Mouse (Mus musculus): ENCODE data around the gene Cemip2.
"Not testable (repeated sequence)": the region's sequence is repeated elsewhere in the genome, so short reads cannot be mapped to it uniquely, and the experiment has no call there.

The Cemip2 gene

GRCm38 (mm10) chr19:21865242-21866055, 87.3 kb downstream of the Cemip2 start:
- DNase-seq (ENCODE audit: low spot score): no peak

- no peak for DNase-seq (ENCODE audit: low spot score)
Measured at GRCm38 (mm10) chr19:21866094-21866493, 88.0 kb downstream of the Cemip2 start.

- DNase-seq (ENCODE audit: low spot score): not testable (repeated sequence)
Measured at GRCm38 (mm10) chr19:21866756-21867155, 88.6 kb downstream of the Cemip2 start.

GRCm38 (mm10) chr19:21868471-21868870, 90.3 kb downstream of the Cemip2 start:
- DNase-seq (ENCODE audit: low spot score): no peak

- DNase-seq (ENCODE audit: low spot score): no peak
Measured at GRCm38 (mm10) chr19:21882110-21882940, 104.2 kb downstream of the Cemip2 start.

GRCm38 (mm10) chr19:21883053-21883452, 104.9 kb downstream of the Cemip2 start:
- no peak for DNase-seq (ENCODE audit: low spot score)

GRCm38 (mm10) chr19:21883922-21884321, 105.8 kb downstream of the Cemip2 start:
- DNase-seq (ENCODE audit: low spot score): no peak

- no peak for DNase-seq (ENCODE audit: low spot score)
Measured at GRCm38 (mm10) chr19:21884385-21884784, 106.2 kb downstream of the Cemip2 start.

GRCm38 (mm10) chr19:21886166-21886657, 108.1 kb downstream of the Cemip2 start:
- no peak for DNase-seq (ENCODE audit: low spot score)

GRCm38 (mm10) chr19:21890699-21891098, 112.6 kb downstream of the Cemip2 start:
- no peak for DNase-seq (ENCODE audit: low spot score)

- DNase-seq (ENCODE audit: low spot score): no peak
Measured at GRCm38 (mm10) chr19:21894792-21895191, 116.7 kb downstream of the Cemip2 start.

GRCm38 (mm10) chr19:21895540-21895939, 117.4 kb downstream of the Cemip2 start:
- DNase-seq (ENCODE audit: low spot score): no peak

- peak; percentile 10 for DNase-seq (ENCODE audit: low spot score)
Measured at GRCm38 (mm10) chr19:21897122-21897827, 119.1 kb downstream of the Cemip2 start.

- DNase-seq (ENCODE audit: low spot score): no peak
Measured at GRCm38 (mm10) chr19:21898015-21898939, 120.1 kb downstream of the Cemip2 start.
